Mouse (Mus musculus) retina, postnatal 1 day (tissue): Measurements from ENCODE around the gene Stk32c.
A peak's percentile ranks its signal among the peaks of the same experiment; 100 is the strongest.

ENCODE experiments used
- DNase-seq: peaks from one replicate; pipeline ENCODE4 v3.0.0-alpha.2; 2012

Stk32c gene

GRCm38 (mm10) chr7:139191619-139192018 is 21.5 kb downstream of the Stk32c start:
- DNase-seq: no peak

- no peak for DNase-seq
Measured at GRCm38 (mm10) chr7:139190616-139191015, 22.5 kb downstream of the Stk32c start.

- peak; percentile 83 for DNase-seq
Measured at GRCm38 (mm10) chr7:139188634-139189207, 24.4 kb downstream of the Stk32c start.

- peak; percentile 89 for DNase-seq
Measured at GRCm38 (mm10) chr7:139187771-139188633, 25.1 kb downstream of the Stk32c start.

- peak; percentile 11 for DNase-seq
Measured at GRCm38 (mm10) chr7:139187277-139187676, 25.8 kb downstream of the Stk32c start.

- no peak for DNase-seq
Measured at GRCm38 (mm10) chr7:139186436-139186835, 26.7 kb downstream of the Stk32c start.

- DNase-seq: no peak
Measured at GRCm38 (mm10) chr7:139185971-139186370, 27.1 kb downstream of the Stk32c start.

- DNase-seq: no peak
Measured at GRCm38 (mm10) chr7:139184846-139185245, 28.3 kb downstream of the Stk32c start.

GRCm38 (mm10) chr7:139184396-139184795 is 28.7 kb downstream of the Stk32c start:
- no peak for DNase-seq

- no peak for DNase-seq
Measured at GRCm38 (mm10) chr7:139180058-139180457, 33.0 kb downstream of the Stk32c start.

GRCm38 (mm10) chr7:139179299-139179698 is 33.8 kb downstream of the Stk32c start:
- DNase-seq: no peak

GRCm38 (mm10) chr7:139169143-139169542 is 44.0 kb downstream of the Stk32c start:
- no peak for DNase-seq

- DNase-seq: no peak
Measured at GRCm38 (mm10) chr7:139164410-139164809, 48.7 kb downstream of the Stk32c start.

GRCm38 (mm10) chr7:139158956-139159355 is 54.2 kb downstream of the Stk32c start:
- no peak for DNase-seq

GRCm38 (mm10) chr7:139158549-139158948 is 54.6 kb downstream of the Stk32c start:
- DNase-seq: no peak

- DNase-seq: no peak
Measured at GRCm38 (mm10) chr7:139157541-139157940, 55.6 kb downstream of the Stk32c start.

GRCm38 (mm10) chr7:139156341-139157058 is 56.6 kb downstream of the Stk32c start:
- peak; percentile 32 for DNase-seq

GRCm38 (mm10) chr7:139152927-139153326 is 60.2 kb downstream of the Stk32c start:
- no peak for DNase-seq

GRCm38 (mm10) chr7:139151116-139151515 is 62.0 kb downstream of the Stk32c start:
- peak; percentile 77 for DNase-seq

- DNase-seq: peak; percentile 48
Measured at GRCm38 (mm10) chr7:139149373-139149772, 63.7 kb downstream of the Stk32c start.

- peak; percentile 38 for DNase-seq
Measured at GRCm38 (mm10) chr7:139147360-139147759, 65.7 kb downstream of the Stk32c start.

GRCm38 (mm10) chr7:139145891-139146290 is 67.2 kb downstream of the Stk32c start:
- DNase-seq: no peak

- DNase-seq: no peak
Measured at GRCm38 (mm10) chr7:139143785-139144184, 69.3 kb downstream of the Stk32c start.
